Mouse (Mus musculus) heart, embryonic 14.5 days (tissue): ENCODE measurements around the gene 1700066M21Rik. TPM values are rescaled to one million over a fixed set of nuclear protein-coding genes. Genes with fewer than 3 reads are reported as not detected.
A peak's percentile ranks its signal among the peaks of the same experiment; 100 is the strongest.

Source experiments
- ATAC-seq: fragments of 200-750 bp; cut with Nextera tagmentation; 2 replicates; pipeline ENCODE4 v1.8.0; 2017; ENCODE audit warnings: low read depth, moderate TSS enrichment; ENCODE audit not compliant: insufficient number of reproducible peaks, insufficient read depth, low FRiP score
- H3K27ac ChIP-seq, 2 experiments: fragments of 200-500 bp in 1 of 2; fragments of 300-500 bp in 1 of 2; sonication (generic) in 1 of 2; replicated peaks in 1 of 2; 2 replicates each; pipeline ENCODE4 v1.5.1; 2012 to 2014; ENCODE audit warnings: low read depth in 2 of 2, low read length in 2 of 2, control low read depth in 1 of 2, mild to moderate bottlenecking in 1 of 2, mixed read lengths in 1 of 2; ENCODE audit not compliant: control insufficient read depth in 1 of 2, insufficient read depth in 1 of 2
- H3K27me3 ChIP-seq: fragments of 300-500 bp; sonication (generic); 2 replicates; pipeline ENCODE4 v1.6.1; 2014; ENCODE audit warnings: mild to moderate bottlenecking, low read length, control low read depth; ENCODE audit not compliant: control insufficient read depth, insufficient read depth
- H3K36me3 ChIP-seq: fragments of 300-500 bp; sonication (generic); 2 replicates; pipeline ENCODE4 v1.6.1; 2014; ENCODE audit warnings: mild to moderate bottlenecking, control low read depth, low read length, mixed read lengths; ENCODE audit not compliant: control insufficient read depth, insufficient read depth
- H3K4me1 ChIP-seq, 2 experiments: fragments of 200-500 bp in 1 of 2; fragments of 300-500 bp in 1 of 2; sonication (generic) in 1 of 2; 2 replicates each; pipeline ENCODE4 v1.6.1; 2012 to 2014; ENCODE audit warnings: low read length in 2 of 2, control low read depth in 1 of 2, mixed read lengths in 1 of 2; ENCODE audit not compliant: control insufficient read depth in 2 of 2, insufficient read depth in 2 of 2
- H3K4me2 ChIP-seq: fragments of 300-500 bp; sonication (generic); 2 replicates; pipeline ENCODE4 v1.6.1; 2014; ENCODE audit warnings: mild to moderate bottlenecking, low read length
- H3K4me3 ChIP-seq, 2 experiments: fragments of 200-500 bp in 1 of 2; fragments of 300-500 bp in 1 of 2; sonication (generic) in 1 of 2; 2 replicates each; pipeline ENCODE4 v1.5.1; 2012 to 2014; ENCODE audit warnings: low read length in 2 of 2, mild to moderate bottlenecking in 2 of 2, control low read depth in 1 of 2, low read depth in 1 of 2, moderate library complexity in 1 of 2; ENCODE audit not compliant: control insufficient read depth in 1 of 2, insufficient read depth in 1 of 2
- H3K9ac ChIP-seq: fragments of 300-500 bp; sonication (generic); 2 replicates; pipeline ENCODE4 v1.6.1; 2014; ENCODE audit warnings: mild to moderate bottlenecking, low read length
- H3K9me3 ChIP-seq: fragments of 300-500 bp; sonication (generic); 2 replicates; pipeline ENCODE4 v1.6.1; 2016; ENCODE audit warnings: low read length, control low read depth; ENCODE audit not compliant: control insufficient read depth
- WGBS: fragments of 180-500 bp; shearing (Covaris S2); extraction: QIAGEN DNeasy Blood & Tissue Kit; methylation state at CpG from one replicate; pipeline ENCODE4 v1.1.7; 2014; 5-methylcytosine and 5-hydroxymethylcytosine counted together
- polyA plus RNA-seq: library from polyadenylated mRNA; unstranded; fragments of >200 nt; fragmentation: Nextera tagmentation; extraction: Ambion mirVana; gene quantifications from 2 replicates; pipeline ENCODE4 v1.2.1, GENCODE M21; 2014

Gene 1700066M21Rik
- polyA plus RNA-seq, 1 experiment from 2014 or later = 8.7 TPM

DNA sequence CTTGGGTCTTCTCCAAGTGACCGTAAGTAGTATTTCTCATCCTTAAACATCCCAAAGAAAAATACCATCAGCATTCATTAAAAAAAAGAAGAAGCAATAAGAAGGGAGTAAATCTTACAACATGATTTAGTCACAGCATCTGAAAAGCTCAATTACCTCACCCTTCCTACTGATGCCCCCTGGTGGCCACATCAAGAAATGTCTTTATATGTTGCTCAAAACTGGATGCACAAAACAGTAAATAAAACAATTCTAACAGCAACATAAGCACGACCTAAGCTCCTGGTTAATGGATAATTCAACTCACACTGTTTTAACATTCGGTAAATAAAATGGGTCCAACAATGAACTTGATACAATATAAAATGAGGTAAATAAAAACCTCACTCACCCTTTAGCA is 16.6 kb downstream of the 1700066M21Rik start:
- Histone ChIP-seq H3K9ac (no peak overlapping the region), H3K9me3 (no peaks in the 10 kb centered on the region), H3K4me2 (no peak overlapping the region), H3K27ac (no peak overlapping the region), H3K36me3 (peaks cover 73% of the 10 kb centered on the region), H3K4me3 (no peak overlapping the region), H3K27me3 (no peaks in the 10 kb centered on the region), H3K4me1 (no peaks in the 10 kb centered on the region)
- no peak for ATAC-seq
- WGBS = 67% methylated on average over 3 of the region's 3 CpGs

DNA sequence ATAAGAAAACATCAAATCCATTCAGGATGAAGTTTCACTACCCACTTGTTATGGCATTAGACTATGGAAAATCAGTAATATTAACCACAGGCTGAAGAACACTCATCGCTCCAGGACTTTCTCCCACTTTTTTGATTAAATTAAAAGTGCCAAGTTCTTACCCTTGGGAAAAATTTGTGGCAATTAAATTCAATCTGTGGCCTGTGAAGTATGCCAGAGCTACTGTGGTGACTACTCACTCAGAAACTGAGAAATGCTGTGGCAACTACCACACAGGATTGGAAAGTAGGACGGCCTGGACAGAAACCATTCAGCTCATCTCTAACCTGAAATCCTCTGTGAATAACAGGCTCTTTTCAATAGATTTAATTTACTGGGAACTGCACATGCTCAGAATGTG is 22.9 kb downstream of the 1700066M21Rik start:
- peaks cover 0 to under 1% of the 10 kb centered on the region in 2 experiments; a peak in 1 of 4 replicates for H3K4me1 ChIP-seq
- peaks cover 53% of the 10 kb centered on the region for H3K36me3 ChIP-seq
- H3K4me2 ChIP-seq = no peak overlapping the region
- H3K9me3 ChIP-seq = no peaks in the 10 kb centered on the region
- no peak overlapping the region for H3K4me3 ChIP-seq
- H3K27me3 ChIP-seq = no peaks in the 10 kb centered on the region
- H3K9ac ChIP-seq = no peak overlapping the region
- no peak for ATAC-seq
- WGBS = 91% methylated on average over 2 of the region's 2 CpGs
- H3K27ac ChIP-seq = no peak overlapping the region

DNA sequence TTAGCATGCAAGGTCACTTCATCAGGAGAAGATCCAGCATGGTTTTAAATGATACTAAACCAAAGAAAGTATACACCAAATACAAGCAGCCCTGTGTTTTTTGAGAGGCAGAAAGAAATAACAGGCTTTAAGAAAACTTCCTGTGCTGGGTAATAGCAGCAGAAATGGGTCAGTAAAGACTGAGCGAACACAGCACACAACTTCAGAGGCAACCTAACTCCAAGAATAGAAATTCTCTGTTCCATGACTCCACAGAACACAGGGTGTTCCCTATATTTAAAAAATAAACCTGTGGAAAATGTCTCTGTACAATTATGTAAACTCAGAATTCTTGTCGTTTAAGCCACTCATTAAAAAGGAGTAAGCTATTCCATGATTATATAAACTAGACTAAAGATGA is 23.5 kb downstream of the 1700066M21Rik start:
- Histone ChIP-seq H3K27ac (no peak overlapping the region), H3K9me3 (no peaks in the 10 kb centered on the region), H3K4me1 (peaks cover 0 to 7% of the 10 kb centered on the region in 2 experiments; a peak in 1 of 4 replicates), H3K27me3 (no peaks in the 10 kb centered on the region), H3K9ac (no peak overlapping the region), H3K36me3 (peaks cover 49% of the 10 kb centered on the region), H3K4me2 (no peak overlapping the region), H3K4me3 (no peak overlapping the region)
- ATAC-seq = no peak
- 88% methylated on average over 2 of the region's 2 CpGs for WGBS

DNA sequence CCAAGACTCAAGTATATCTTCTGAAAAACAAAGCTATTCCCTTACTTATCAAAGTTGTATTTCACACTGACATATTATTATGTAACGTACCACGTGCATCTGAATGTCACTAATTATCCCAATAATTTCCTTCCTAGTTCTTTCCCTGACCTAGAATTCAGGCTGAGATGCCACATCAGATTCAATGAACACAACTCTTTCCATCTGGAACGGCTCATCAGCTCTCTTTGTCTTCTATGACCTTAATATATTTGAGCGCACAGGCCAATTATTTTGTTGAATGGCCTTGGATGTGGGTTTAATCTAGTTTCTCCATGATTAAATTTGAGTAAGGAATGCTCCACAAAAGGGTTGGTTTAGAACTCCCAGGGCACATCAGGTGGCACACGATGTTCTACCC is 24.7 kb downstream of the 1700066M21Rik start:
- H3K9ac ChIP-seq = no peak overlapping the region
- ATAC-seq = no peak
- H3K27ac ChIP-seq = no peak overlapping the region
- H3K4me1 ChIP-seq = peaks cover 0 to 7% of the 10 kb centered on the region in 2 experiments; a peak in 1 of 4 replicates
- H3K4me3 ChIP-seq = no peak overlapping the region
- H3K4me2 ChIP-seq = no peak overlapping the region
- peaks cover 39% of the 10 kb centered on the region for H3K36me3 ChIP-seq
- H3K27me3 ChIP-seq = no peaks in the 10 kb centered on the region
- H3K9me3 ChIP-seq = no peaks in the 10 kb centered on the region
- WGBS = 93% methylated on average over 5 of the region's 5 CpGs

DNA sequence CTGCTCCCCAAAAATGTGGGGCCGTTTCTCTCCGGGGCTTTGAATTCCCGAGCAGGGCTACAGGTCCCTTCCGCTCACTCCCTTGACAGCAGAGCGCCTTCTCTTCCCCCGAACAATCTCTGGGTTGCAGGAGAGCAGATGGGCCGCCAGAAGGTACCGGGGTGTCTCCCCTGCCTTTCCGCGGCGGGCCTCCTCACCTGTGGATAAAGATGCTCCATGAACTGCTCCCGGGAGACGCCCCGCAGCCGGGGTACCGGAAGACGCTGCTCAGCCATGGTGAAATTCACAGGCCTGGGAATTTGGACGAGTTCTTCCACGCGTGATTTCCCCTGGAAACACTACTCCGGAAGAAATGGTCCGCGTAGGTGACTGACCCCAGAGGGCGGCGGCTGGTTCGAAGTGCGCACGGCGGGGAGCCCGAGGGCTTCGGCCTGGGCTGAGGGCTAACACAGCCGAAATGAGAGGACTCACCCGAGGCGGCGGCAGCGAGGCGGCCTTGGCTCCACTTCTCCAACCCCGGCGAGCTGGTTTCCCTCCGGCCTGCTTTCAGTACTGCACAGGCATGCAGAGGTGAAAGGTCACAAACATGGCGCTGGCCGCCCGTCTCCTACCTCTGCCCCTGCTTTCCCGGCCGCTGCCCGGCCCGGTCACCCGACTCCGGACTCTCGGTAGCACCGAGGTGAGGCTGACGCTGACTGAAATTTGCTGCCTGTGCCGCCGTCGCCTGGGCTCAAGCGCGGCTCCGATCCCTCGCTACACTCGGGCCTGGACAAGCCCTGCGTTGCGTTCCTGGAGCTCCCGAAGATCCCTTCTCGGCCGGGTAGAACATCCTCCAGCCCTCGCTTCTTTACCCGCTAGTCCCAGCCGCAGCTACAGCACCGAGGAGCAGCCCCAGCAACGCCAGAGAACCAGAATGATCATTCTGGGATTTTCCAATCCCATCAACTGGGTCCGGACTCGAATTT is 29.0 kb downstream of the 1700066M21Rik start, which contains the start of the genes Maip1 and Tyw5:
Gene Maip1 (plus strand): TSS at position 142 of the 965 bp plus-strand sequence.
Gene Tyw5 (minus strand): TSS at position 915 of the 965 bp plus-strand sequence.
- Histone ChIP-seq H3K4me2 (peak within 1 kb of the TSS; percentile 73), H3K27ac (peak within 1 kb of the TSS; percentile 93 to 97), H3K4me3 (peak within 1 kb of the TSS; percentile 76 to 80), H3K4me1 (peaks cover 0 to 27% of the 10 kb centered on the region in 2 experiments; a peak in 2 of 4 replicates), H3K36me3 (peaks cover 12% of the 10 kb centered on the region), H3K9ac (peak within 1 kb of the TSS; percentile 89), H3K9me3 (no peaks in the 10 kb centered on the region), H3K27me3 (no peaks in the 10 kb centered on the region)
- WGBS = under 1% methylated on average over 70 of the region's 72 CpGs
- peak; percentile 90 for ATAC-seq

DNA sequence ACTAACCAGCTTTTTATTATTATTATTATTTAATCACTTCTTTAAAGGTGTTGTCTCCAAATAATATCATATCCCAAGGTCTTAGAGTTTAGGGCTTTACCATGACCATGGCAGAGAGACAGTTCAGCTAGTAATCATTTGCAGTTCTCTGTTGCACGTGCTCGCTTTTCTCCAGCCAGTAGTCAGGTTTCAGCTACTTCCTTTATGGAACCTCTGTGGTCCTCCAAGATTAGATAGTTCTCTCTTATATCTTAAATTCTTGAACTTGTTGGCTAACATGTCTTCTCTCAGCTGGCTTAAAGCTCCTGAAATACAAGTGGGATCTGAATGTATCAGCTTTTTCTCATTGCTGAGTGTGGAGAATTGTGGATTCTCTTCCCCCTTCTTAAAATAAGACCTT is 31.6 kb downstream of the 1700066M21Rik start:
- H3K4me2 ChIP-seq = no peak overlapping the region; the same call in 1 of the 2 replicates
- no peak for ATAC-seq
- H3K27me3 ChIP-seq = no peaks in the 10 kb centered on the region
- H3K9ac ChIP-seq = no peak overlapping the region
- H3K4me3 ChIP-seq = no peak overlapping the region
- WGBS = 74% methylated on average over 2 of the region's 2 CpGs
- no peak overlapping the region for H3K27ac ChIP-seq
- H3K36me3 ChIP-seq = peaks cover 37% of the 10 kb centered on the region
- H3K9me3 ChIP-seq = no peaks in the 10 kb centered on the region
- peaks cover 0 to 27% of the 10 kb centered on the region in 2 experiments; a peak in 2 of 4 replicates for H3K4me1 ChIP-seq

DNA sequence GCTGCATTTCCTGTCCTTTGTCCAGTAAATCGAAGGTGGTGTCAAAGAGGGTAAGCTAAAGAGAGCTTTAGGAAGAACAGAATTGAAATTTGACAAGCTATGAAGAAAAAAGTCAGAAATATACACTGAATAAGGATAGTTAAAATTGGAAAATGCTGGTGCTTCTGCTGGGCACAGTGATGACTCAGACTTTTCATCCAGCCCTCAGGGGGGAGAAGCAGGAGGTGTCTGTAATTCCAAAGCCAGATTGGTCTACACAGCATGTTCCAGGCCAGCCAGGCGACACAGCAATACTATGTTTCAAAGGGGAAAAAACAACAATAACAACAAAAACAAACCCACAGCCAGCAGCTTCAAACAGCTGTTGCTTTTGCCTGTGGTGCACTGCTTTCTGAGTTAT is 36.0 kb downstream of the 1700066M21Rik start:
- no peak overlapping the region for H3K27ac ChIP-seq
- no peak overlapping the region for H3K4me2 ChIP-seq
- H3K27me3 ChIP-seq = no peaks in the 10 kb centered on the region
- H3K36me3 ChIP-seq = peaks cover 62% of the 10 kb centered on the region
- no peak for ATAC-seq
- H3K9me3 ChIP-seq = 0 out of 2 replicates have a peak, but pooled peaks cover 5% of the 10 kb centered on the region
- H3K4me1 ChIP-seq = peaks cover 0 to 8% of the 10 kb centered on the region in 2 experiments; a peak in 2 of 4 replicates
- 87% methylated on average over 2 of the region's 2 CpGs for WGBS
- no peak overlapping the region for H3K4me3 ChIP-seq
- H3K9ac ChIP-seq = no peak overlapping the region
